Mouse (Mus musculus) bone marrow, adult 2 months (tissue): ENCODE data around the gene En2. TPM values are rescaled to one million over a fixed set of nuclear protein-coding genes. Genes with fewer than 3 reads are reported as not detected.
A peak's percentile ranks its signal among the peaks of the same experiment; 100 is the strongest.

Source experiments
- H3K27ac ChIP-seq: fragments of 200-500 bp; 2 replicates; pipeline ENCODE4 v1.5.1; 2012; ENCODE audit warnings: low read depth, mild to moderate bottlenecking, control low read depth, inconsistent platforms, low read length; ENCODE audit not compliant: control insufficient read depth, poor library complexity, insufficient read depth
- H3K4me1 ChIP-seq: fragments of 200-500 bp; 2 replicates; pipeline ENCODE4 v1.6.1; 2011; ENCODE audit warnings: low read length; ENCODE audit not compliant: control insufficient read depth, insufficient read depth
- H3K4me3 ChIP-seq: fragments of 200-500 bp; replicated peaks from 2 replicates; pipeline ENCODE3; 2011; ENCODE audit warnings: mild to moderate bottlenecking, low read depth, low read length, control low read depth; ENCODE audit not compliant: control insufficient read depth
- CTCF ChIP-seq: fragments of 200-500 bp; IDR thresholded peaks from 2 replicates; pipeline ENCODE4 v1.5.1; 2011; ENCODE audit warnings: low read length, control low read depth; ENCODE audit not compliant: control insufficient read depth, insufficient read depth
- POLR2A ChIP-seq: fragments of 200-500 bp; IDR thresholded peaks from 2 replicates; pipeline ENCODE4 v1.6.1; 2011; ENCODE audit warnings: low read depth, mild to moderate bottlenecking, control low read depth, low read length, borderline replicate concordance; ENCODE audit not compliant: control insufficient read depth
- WGBS: fragments of 180-500 bp; shearing (Covaris S2); methylation state at CpG from one replicate; pipeline ENCODE4 v1.1.7; 2018; 5-methylcytosine and 5-hydroxymethylcytosine counted together
- polyA plus RNA-seq: library from polyadenylated mRNA; stranded (reverse); fragments of >200 nt; gene quantifications from 2 replicates; pipeline ENCODE4 v1.2.4, GENCODE M21; 2011; ENCODE audit warnings: low replicate concordance; ENCODE audit not compliant: missing spikeins, insufficient read depth, insufficient read length

En2 gene
- polyA plus RNA-seq, 1 experiment: not detected

- WGBS: under 1% methylated on average over 110 of the region's 111 CpGs
- Histone ChIP-seq H3K4me3 (no peak overlapping the region), H3K4me1 (no peaks in the 10 kb centered on the region; the same call in none of the 2 replicates), H3K27ac (no peak overlapping the region)
- TF ChIP-seq POLR2A (no peak), CTCF (no peak)
Measured at GRCm38 (mm10) chr5:28166256-28167231, 1.1 kb downstream of the En2 start.

- no peak overlapping the region for H3K27ac ChIP-seq
- H3K4me1 ChIP-seq: no peaks in the 10 kb centered on the region; the same call in none of the 2 replicates
- H3K4me3 ChIP-seq: no peak overlapping the region
- 2% methylated on average over 29 of the region's 29 CpGs for WGBS
- TF ChIP-seq CTCF (no peak), POLR2A (no peak)
Measured at GRCm38 (mm10) chr5:28167611-28168252, 2.2 kb downstream of the En2 start.

DNA sequence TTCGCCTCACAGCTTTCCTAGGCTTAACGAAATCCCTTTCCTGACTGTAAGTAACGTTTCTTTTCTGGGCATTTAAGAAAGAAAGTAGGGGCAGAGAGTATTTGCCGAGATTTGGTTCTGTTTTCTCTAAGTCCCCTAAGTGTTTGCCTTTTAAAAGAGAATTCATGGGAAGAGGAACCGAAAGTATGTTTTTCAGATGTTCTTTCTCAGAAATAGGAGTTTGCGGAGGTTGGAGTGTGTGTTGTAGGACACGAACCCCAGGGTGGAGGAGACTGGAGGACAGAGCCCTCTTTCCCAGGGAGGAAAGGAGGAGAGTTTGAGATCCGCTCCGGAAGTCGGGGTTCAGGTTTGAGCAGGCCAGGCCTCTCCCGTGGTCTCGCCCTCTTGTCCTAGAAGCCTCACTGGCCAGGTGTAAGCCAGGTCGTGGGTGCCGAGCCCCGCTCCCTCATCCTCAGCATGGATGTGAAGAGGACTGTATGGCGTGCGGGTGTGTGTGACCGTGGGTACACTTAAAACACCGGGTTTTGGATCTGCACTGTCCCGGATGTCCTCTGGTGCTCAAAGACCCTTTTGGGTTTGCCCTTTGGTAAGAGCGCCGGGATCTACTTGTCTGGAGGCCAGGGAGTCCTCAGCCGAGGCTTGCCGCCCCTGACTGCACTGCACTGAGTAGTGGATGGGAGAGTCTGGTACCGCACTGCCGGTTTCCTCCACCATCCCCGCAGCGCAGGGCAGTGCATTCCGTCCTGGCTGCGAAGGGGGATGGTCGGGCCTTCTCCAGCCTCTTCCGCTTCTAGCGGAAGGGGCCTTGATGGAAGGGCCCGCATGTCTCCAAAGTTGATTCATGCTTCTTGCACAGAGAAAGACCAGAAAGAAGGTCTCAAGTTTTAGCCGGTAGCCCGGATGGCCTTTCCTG lies 3.0 kb downstream of the En2 start:
- Histone ChIP-seq H3K4me3 (peak overlapping the region; percentile 9), H3K4me1 (no peaks in the 10 kb centered on the region; the same call in none of the 2 replicates), H3K27ac (no peak overlapping the region)
- 2% methylated on average over 36 of the region's 36 CpGs for WGBS
- no peak for TF ChIP-seq CTCF
- no peak for TF ChIP-seq POLR2A

GRCm38 (mm10) chr5:28169166-28169801 lies 3.8 kb downstream of the En2 start:
- WGBS: 7% methylated on average over 5 of the region's 5 CpGs
- H3K27ac ChIP-seq: no peak overlapping the region
- no peak for TF ChIP-seq POLR2A
- no peak for TF ChIP-seq CTCF
- H3K4me3 ChIP-seq: no peak overlapping the region
- no peaks in the 10 kb centered on the region; the same call in none of the 2 replicates for H3K4me1 ChIP-seq

DNA sequence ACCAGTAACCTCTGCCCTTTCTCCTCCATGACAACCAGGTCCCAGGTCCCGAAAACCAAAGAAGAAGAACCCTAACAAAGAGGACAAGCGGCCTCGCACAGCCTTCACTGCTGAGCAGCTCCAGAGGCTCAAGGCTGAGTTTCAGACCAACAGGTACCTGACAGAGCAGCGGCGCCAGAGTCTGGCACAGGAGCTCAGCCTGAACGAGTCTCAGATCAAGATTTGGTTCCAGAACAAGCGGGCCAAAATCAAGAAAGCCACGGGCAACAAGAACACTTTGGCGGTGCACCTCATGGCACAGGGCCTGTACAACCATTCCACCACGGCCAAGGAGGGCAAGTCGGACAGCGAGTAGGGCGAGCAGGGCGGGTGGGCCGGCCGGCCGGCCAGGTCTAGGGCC lies 4.6 kb downstream of the En2 start:
- TF ChIP-seq POLR2A (no peak), CTCF (no peak)
- Histone ChIP-seq H3K27ac (no peak overlapping the region), H3K4me1 (no peaks in the 10 kb centered on the region; the same call in none of the 2 replicates), H3K4me3 (no peak overlapping the region)
- 13% methylated on average over 17 of the region's 17 CpGs for WGBS

DNA sequence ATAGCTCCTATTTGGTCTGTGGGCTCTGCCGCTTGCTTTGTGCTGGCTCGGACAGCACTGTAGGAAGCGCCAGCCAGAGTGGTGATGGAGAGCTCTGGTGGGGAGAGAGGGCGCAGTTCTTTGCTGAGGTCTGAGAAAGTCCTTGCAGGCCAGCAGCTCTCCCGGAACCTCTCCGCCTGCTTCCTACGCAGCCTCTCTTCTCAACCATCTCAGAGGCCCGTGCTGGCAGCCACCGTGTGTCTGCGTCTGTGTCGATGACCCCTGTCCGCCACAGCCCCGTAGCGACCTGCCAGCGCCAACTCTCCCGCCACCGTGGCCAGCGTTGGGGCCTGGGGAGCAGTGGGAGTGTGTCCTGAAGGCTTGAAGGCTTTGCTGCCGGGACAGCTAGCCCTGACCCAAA lies 5.4 kb downstream of the En2 start:
- 11% methylated on average over 19 of the region's 19 CpGs for WGBS
- no peak overlapping the region for H3K27ac ChIP-seq
- no peaks in the 10 kb centered on the region; the same call in none of the 2 replicates for H3K4me1 ChIP-seq
- H3K4me3 ChIP-seq: no peak overlapping the region
- no peak for TF ChIP-seq CTCF
- TF ChIP-seq POLR2A: no peak

- WGBS: 8% methylated on average over 5 of the region's 5 CpGs
- no peaks in the 10 kb centered on the region; the same call in none of the 2 replicates for H3K4me1 ChIP-seq
- TF ChIP-seq CTCF (no peak), POLR2A (no peak)
Measured at GRCm38 (mm10) chr5:28171667-28172066, 6.2 kb downstream of the En2 start.

DNA sequence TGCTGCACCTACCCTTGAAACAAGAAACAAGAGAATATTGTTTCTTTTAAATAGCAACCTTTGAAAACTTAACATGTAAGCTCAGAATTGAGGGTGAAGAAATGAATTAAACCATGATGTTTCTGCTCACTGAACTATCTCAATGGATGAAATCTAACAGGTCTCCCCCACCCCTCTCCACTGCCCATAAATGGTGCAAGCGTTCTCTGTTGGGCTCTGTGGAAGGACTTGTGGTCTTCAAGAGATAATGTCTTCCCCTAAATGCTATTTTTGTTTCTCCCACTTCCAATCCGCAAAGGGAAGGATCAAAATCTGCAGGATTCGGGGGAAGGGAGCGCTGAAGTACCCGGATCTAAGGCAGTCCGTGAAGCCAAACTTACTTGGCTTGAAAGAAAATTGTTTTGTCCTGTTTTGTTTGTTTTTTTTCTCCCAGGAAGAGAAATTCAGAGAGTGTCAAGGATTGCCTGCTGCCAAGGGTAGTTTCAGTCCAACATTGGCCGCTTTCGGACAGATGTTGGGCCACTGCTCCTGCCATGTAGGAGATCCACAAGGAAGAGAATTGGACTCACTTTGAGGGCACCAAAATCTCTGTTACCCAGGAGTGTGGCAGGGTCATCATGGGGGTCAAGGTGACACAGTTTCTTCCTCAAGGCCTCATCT lies 6.9 kb downstream of the En2 start:
- 10% methylated on average over 8 of the region's 8 CpGs for WGBS
- no peak for TF ChIP-seq CTCF
- Histone ChIP-seq H3K4me1 (no peaks in the 10 kb centered on the region; the same call in none of the 2 replicates), H3K4me3 (no peak overlapping the region), H3K27ac (no peak overlapping the region)

More at GRCm38 (mm10) chr5:28171667-28172066, 6.2 kb downstream of the En2 start:
- no peak overlapping the region for H3K27ac ChIP-seq
- H3K4me3 ChIP-seq: no peak overlapping the region
